Mouse (Mus musculus) C2C12 (cell line): ENCODE results near the gene Faf2.

Source experiments
- CTCF ChIP-seq: IDR thresholded peaks from one replicate; pipeline ENCODE4 v1.5.1; 2011; ENCODE audit not compliant: control insufficient read depth, insufficient read depth, insufficient read length
- MYOD1 ChIP-seq: IDR thresholded peaks from one replicate; pipeline ENCODE4 v1.6.1; 2011; ENCODE audit warnings: low read depth; ENCODE audit not compliant: control insufficient read depth, insufficient read length
- USF1 ChIP-seq: IDR thresholded peaks from one replicate; pipeline ENCODE4 v1.6.1; 2011; ENCODE audit warnings: low read depth, mild to moderate bottlenecking, control low read depth, moderate library complexity

DNA sequence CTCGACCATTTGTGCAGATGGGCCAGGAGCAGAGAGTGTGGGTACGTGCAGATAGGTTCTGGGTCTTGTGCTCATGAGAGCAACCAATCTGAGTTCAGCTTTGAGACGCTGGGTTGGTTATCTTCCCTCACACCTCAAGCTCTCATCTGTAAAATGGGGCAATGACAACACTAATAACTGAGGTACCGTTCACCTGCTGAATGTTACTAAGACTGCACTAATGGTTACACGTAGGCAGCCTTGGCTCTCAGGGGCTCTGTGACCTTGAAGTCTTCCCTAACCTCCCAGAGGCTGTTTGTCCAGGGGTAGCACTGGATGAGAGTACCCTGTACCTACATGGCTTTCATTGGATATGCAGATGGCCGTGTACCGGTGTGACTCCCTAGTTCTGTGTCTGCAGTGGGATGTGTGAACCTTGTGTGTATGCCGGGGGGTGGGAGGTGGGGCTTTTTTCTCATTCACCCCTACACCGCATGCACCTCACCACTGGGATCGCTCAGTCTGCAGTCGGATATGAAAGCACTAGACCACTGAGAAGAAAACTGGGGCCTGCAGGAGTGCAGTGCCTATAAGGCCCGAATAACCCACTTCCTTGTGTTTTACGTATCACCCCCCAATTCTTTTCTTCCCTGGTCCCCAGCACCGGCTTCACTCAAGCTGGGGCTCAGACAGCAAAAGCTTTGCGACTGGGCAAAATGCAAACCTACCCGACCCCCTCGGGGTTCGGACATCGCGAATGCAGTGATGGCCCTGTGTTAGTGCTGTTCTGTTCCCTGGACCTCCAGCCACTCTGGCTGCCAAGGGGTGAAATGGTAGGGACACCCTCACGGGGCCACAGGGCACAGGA is 71.3 kb downstream of the Faf2 start:
- no peak for TF ChIP-seq CTCF
- TF ChIP-seq MYOD1, result no peak
- TF ChIP-seq USF1, result no peak
